Mouse (Mus musculus) common myeloid progenitor, adult 5-6 weeks (primary cell): ENCODE data around the gene Capn15. TPM values are rescaled to one million over a fixed set of nuclear protein-coding genes. Genes with fewer than 3 reads are reported as not detected.

Source experiments
- ATAC-seq: replicated peaks from 2 replicates; pipeline ENCODE4 v1.8.0; 2016; ENCODE audit warnings: low read depth, mild to moderate bottlenecking, moderate TSS enrichment, inconsistent platforms; ENCODE audit not compliant: poor library complexity, severe bottlenecking
- total RNA-seq: library from RNA; stranded (forward); fragments of 200-1000, 187-1606 nt; gene quantifications from 2 replicates; pipeline ENCODE4 v1.2.3, GENCODE M21; 2017

Capn15 gene
- total RNA-seq, 1 experiment from 2014 or later, result 4.6 TPM

GRCm38 (mm10) chr17:26003864-26004263 lies 18.3 kb upstream of the Capn15 start:
- no peak for ATAC-seq

DNA sequence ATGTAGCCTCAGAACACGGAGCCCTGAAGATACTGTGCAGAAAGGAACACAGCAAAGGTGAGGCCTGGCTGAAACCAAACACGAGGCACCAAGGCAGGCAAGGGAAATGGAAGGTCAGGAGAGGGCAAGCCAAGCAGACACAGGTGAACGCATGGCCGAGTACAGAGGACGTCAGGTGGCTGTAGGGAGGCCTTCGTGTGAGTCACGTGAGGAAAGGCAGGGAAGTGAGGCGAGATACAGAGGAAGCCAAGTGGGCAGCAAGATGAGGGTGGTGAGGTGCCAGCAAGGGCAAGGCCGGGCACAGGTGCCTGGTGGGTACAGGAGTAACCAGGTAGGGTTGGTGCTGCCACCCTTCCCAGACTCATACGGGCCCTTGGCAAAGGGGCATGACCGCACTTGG lies 12.8 kb upstream of the Capn15 start:
- ATAC-seq, result no peak

DNA sequence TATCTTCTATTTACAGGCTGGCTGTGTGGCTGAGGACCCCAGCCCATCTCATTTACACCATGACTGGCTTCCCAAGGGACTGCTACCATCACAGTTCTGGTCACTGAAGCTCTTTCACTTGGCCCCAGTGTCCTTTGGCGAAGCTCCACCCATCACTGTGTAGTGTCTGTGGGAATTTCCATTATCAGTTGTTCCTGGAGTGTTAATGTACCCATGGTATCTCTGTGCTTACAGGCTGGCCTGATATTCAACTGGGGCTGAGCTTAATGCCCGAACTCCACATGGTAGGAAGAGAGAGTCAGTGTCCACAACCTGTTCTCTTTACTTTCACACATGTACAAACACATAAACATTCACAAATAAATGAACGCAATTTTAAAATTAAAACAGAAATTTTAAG lies 7.9 kb upstream of the Capn15 start:
- no peak for ATAC-seq

GRCm38 (mm10) chr17:25992274-25992673 lies 6.7 kb upstream of the Capn15 start:
- no peak for ATAC-seq

DNA sequence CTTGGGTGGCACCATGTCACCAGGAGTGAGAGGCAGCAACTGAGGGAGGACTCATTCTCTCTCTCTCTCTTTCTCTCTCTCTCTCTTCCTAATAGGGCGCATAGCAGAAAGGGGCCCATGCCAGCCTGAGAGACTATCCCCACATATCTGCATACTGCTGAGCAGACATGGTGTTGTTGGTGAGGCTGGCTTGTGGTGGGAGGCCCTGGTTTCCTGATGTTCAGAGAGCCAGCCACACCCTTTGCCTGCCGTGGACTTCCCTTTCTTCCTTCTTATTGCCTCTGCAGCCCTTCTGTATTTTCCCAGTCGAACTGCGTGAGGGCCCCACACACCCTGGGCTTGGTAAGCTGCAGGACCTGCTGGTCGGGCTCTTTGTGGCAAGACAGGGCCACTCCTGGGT lies 4.7 kb upstream of the Capn15 start:
- peak; percentile 59 for ATAC-seq

- no peak for ATAC-seq
Measured at GRCm38 (mm10) chr17:25984556-25985305, 865 bp downstream of the Capn15 start.

DNA sequence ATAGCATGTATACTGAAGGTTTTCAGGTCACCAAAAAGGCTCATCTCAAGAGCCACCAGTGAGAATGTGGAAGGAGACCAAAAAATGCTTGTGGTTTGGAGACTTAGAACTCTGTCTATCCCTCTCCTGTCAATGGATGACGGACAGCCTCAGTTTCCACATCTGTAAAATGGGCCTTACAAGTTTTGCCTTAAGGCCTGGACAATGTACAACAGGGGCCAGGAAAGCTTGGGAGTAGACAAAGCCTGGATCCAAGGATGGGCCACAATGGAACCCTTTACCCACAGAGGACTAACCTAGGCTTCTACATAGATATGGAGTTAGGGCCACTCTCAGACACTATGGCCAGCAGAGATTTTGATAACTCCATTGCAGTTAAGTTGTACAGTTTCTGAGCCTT lies 1.5 kb downstream of the Capn15 start:
- no peak for ATAC-seq

GRCm38 (mm10) chr17:25982913-25983312 lies 2.7 kb downstream of the Capn15 start:
- ATAC-seq, result no peak

DNA sequence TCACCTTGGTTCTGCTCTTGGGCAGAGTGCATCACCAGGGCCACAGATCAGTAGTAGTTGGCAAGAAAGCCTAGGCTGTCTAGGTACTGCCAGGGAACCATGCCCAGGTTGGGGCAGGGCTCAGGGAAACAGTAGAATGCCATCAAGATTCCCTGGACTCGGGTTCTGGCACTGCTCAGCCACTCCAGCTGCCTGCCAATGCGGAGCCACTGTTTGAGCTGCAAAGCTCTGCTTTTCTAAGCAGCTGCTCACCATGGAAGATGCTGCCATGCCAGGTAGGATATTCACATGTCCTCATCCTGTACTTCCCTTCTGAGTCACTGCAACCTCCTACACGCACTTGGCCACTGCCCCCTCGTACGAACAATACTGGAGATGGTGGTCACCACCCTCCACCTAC lies 4.7 kb downstream of the Capn15 start:
- ATAC-seq, result no peak

DNA sequence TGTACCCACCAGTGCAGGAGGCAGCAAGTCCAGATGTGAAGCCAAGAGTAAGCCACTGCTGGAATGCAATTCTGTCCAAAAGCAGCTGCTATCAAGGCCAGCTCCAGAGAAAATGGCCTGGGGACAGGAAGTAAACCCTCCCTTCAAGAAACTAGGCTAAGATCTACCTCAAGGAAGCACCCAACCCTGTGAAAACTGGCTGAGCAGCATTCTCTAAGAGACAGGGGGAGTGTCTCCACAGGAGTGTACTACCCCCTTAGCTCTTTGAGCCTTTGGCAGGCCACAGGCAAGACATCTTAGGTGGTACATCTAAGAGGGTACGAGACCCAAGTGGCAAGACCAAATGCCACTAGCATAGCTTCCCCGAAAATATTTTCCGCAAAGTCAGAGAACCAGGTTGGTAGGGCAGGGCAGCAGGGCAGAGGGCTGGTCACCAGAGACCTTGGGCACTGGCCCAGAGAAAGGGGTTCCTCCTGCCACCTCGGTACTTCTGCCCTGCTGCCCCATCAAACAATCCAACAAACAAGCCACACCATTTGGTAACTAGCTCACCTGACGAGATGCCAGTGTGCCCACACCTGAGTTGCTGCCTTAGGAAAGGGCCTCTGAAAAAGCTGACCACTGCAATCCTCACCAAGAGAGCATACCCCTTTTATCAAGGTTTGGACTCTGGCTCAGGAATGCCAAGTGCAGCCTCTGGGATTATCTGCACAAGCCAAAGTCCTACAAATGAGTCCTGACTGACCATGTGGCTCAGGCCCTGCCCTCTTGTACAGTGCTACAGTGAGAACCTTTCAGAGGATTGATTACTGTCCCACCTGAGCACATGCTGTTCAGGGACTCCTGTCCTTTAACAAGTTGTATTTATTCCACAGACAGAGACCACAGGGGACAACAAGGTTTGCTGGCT lies 5.5 kb downstream of the Capn15 start:
- no peak for ATAC-seq

DNA sequence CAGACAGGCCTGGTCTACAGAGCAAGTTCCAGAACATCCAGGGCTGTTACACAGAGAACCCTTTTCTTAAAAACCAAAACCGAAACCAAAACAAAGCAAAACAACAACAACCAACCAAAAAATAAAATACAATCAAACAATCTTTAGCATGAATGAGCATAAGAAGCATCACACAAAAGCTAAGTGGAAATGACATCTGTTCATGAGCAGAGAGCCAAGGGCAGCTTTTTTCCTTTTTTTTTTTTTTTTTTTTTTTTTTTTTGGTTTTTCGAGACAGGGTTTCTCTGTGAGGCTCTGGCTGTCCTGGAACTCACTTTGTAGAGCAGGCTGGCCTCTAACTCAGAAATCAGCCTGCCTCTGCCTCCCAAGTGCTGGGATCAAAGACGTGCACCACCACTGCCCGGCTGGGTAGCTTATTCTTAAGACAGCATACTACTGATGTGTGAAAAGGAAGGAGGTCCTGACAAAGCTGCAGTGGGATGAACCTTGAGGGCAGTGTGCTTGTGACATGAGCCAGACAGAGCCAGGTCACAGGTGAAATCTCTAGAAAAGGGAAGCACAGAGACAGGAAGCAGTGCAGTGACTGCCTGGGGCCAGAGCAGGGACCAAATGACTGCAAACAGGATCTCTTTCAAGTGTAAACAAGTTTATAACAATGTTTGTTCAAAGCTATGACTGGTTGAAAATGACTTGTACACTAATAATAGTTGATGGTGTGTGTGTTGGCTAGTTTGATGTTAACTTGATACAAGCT lies 14.5 kb downstream of the Capn15 start:
- no peak for ATAC-seq

- ATAC-seq, result no peak
Measured at GRCm38 (mm10) chr17:25970448-25970847, 15.1 kb downstream of the Capn15 start.

GRCm38 (mm10) chr17:25968176-25968575 lies 17.4 kb downstream of the Capn15 start:
- no peak for ATAC-seq

DNA sequence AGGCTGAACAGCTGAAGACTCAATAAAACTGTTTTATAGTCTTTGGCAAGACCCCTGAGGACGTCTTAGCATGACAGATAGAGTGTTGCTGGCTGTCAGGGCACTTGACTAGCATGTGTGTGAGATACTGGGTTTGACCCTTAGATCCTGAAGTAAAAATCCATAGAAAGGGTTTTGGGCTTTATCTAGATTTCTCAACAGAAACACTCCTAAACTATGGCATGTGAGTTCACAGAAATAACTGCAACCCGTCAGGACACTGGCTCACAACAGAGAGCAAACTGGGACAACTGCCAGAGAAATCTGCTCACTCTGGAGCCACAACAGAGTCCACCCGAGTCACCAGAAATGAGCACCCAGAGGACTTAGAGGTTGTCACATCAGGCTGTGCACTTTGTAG lies 17.9 kb downstream of the Capn15 start:
- ATAC-seq, result no peak

GRCm38 (mm10) chr17:25964271-25964670 lies 21.3 kb downstream of the Capn15 start:
- ATAC-seq, result no peak

GRCm38 (mm10) chr17:25962413-25962905 lies 23.1 kb downstream of the Capn15 start:
- ATAC-seq, result no peak

GRCm38 (mm10) chr17:25961566-25961965 lies 24.0 kb downstream of the Capn15 start:
- ATAC-seq, result peak; percentile 61

DNA sequence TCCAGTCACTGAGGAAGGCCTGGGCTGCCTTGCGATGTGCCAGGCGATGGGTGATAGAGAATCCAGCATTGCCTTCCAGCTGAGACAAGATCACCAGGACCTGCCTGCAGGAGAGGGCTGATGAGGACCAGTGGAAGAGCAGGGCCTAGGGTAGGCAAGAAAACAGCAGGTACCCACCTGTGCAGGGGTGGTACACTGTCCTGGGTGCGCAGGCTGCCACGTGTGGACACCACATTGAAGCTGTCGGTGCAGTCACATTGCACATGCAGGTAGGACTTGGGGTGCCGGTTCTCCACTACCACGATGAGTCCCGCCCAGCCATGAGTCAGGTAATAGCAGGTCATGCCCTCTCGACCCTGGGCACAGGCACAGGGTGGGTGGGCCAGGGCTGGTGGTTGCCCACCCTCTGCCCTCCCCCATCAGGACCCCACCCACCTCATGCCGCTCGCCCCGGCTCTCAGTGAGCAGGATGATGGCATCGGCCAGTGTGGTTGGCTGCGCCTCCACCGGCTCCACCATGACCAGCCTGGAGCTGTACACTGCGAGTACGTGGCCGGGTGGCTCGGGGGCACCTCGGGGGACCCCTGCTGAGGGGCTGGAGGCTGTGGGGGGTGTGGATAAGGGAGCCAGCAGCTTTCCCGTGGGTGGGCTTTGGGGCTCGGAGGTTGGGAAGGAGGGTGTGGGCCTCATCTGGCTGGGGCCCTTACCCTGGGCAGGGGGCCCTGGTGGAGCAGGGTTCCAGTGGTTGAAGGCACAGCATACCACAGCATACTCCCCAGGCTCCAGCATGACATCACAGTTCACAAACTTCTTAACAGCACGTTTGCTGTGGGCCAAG lies 25.7 kb downstream of the Capn15 start:
- ATAC-seq, result no peak

GRCm38 (mm10) chr17:25958771-25959494 lies 26.7 kb downstream of the Capn15 start:
- ATAC-seq, result no peak
